Mouse (Mus musculus): ENCODE measurements around the gene Tarbp1.
"Not testable (repeated sequence)": the region's sequence is repeated elsewhere in the genome, so short reads cannot be mapped to it uniquely, and the experiment has no call there.

The Tarbp1 gene

GRCm38 (mm10) chr8:126405030-126405429 lies 69.8 kb downstream of the Tarbp1 start:
- DNase-seq = no peak

GRCm38 (mm10) chr8:126404550-126404949 lies 70.3 kb downstream of the Tarbp1 start:
- DNase-seq = not testable (repeated sequence)

- peak in 1 of 2 experiments; percentile 16 for DNase-seq
These were observed 76.5 kb downstream of the Tarbp1 start for GRCm38 (mm10) chr8:126398349-126398748.

- DNase-seq = peak in 1 of 2 experiments; percentile 4
These were observed 78.9 kb downstream of the Tarbp1 start for GRCm38 (mm10) chr8:126395917-126396316.

GRCm38 (mm10) chr8:126395386-126395785 lies 79.5 kb downstream of the Tarbp1 start:
- peak; percentile 23 for DNase-seq

- DNase-seq = no peak
These were observed 83.3 kb downstream of the Tarbp1 start for GRCm38 (mm10) chr8:126391541-126391940.

- DNase-seq = peak; percentile 54 to 60
These were observed 87.3 kb downstream of the Tarbp1 start for GRCm38 (mm10) chr8:126387566-126387965.

- no peak for DNase-seq
These were observed 92.1 kb downstream of the Tarbp1 start for GRCm38 (mm10) chr8:126382749-126383148.

- DNase-seq = no peak
These were observed 92.6 kb downstream of the Tarbp1 start for GRCm38 (mm10) chr8:126382216-126382615.

- no peak for DNase-seq
These were observed 93.6 kb downstream of the Tarbp1 start for GRCm38 (mm10) chr8:126381299-126381698.

GRCm38 (mm10) chr8:126380141-126380540 lies 94.7 kb downstream of the Tarbp1 start:
- DNase-seq = no peak

- no peak for DNase-seq
These were observed 95.3 kb downstream of the Tarbp1 start for GRCm38 (mm10) chr8:126379580-126379979.

All from B cell, adult 2 months (primary cell).